Mouse (Mus musculus) gastrocnemius, adult 18-20 months (tissue): ENCODE results near the gene Rec114. TPM values are rescaled to one million over a fixed set of nuclear protein-coding genes. Genes with fewer than 3 reads are reported as not detected.

Experiments used
- DNase-seq: peaks from one replicate; pipeline ENCODE4 v3.0.0; 2021; ENCODE audit warnings: low spot score
- total RNA-seq, 2 experiments: library from RNA; stranded (reverse); gene quantifications; 2 replicates each; pipeline ENCODE4 v1.2.3; 2021

Gene Rec114
- total RNA-seq, 2 experiments from 2014 or later: 0.26 TPM; not detected in 1

GRCm38 (mm10) chr9:58718964-58719363, 24.8 kb downstream of the Rec114 start:
- DNase-seq: no peak

DNA sequence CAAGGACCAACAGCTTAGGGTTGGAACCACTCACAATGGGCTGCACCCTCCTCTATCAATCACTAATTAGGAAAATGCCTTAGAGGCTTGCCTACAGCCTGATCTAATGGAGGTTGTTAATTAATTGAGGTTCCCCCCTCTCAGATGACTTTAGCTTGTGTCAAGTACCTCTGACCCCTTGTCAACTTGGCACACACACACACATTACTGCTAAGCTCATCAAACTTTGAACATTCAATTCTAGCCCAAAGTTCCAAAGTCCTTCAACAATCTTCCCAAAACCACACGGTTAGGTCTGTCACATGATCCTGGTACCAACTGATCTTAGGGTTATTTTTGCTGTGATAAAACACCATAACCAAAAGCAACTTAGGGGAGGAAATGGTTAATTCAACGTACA, 26.9 kb downstream of the Rec114 start:
- DNase-seq: no peak

DNA sequence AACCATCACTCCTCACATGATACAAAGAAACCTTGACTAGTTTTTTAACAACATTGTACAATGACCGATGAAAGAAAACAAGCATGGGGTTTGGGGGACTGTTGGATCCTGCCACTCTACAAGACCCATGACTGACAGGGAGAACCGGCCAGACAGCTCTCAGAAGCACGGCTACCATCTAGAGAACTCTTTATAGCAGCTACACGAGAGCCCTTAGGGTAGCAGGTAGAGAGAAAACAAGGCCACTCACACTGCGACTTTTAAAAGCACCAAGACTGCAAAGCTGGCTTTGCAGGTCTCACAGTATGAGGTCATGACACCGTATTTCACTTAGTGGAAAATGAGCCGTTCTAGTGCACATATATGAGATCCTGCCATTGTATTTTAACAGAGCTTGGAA, 33.1 kb downstream of the Rec114 start:
- DNase-seq: no peak

- DNase-seq: peak; percentile 59
These were observed 33.8 kb downstream of the Rec114 start for GRCm38 (mm10) chr9:58709939-58710338.

DNA sequence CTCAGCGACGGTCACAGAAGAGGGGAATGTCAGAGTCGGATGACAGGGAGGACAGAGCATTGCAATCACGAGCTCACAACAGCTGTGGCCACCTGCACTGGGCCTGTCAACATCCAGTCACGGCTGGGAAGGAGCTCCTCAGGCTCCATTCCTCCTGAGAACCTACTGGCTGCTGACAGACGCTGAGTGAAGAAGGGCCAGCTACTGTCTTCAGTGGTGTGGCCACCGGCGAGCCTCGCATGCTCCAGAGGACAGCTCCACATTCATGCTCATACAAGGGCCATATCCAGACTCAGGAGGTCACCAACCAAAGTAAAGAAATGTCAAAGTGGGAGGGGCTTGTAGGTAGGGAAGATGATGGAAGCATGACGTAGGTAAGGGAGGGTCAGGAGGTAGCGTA, 36.0 kb downstream of the Rec114 start:
- DNase-seq: no peak

DNA sequence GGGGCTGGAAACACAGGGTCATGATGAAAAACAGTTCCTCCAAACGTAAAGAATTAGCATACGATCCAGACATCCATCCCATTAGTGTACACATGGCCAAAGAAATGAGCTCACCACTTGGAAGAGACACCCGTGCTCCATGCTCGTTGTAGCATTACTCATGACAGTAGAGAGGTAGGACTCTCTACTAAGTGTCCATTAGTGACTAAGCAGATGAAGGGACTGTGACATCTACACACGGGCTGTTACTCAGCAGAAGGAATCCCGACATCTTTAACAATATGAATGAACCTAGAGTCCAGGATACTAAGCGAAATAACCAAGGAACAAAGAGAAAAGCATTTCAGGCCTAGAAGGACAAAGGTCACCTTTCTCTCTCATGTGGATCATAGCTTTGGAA, 37.7 kb downstream of the Rec114 start:
- DNase-seq: no peak

- no peak for DNase-seq
These were observed 40.0 kb downstream of the Rec114 start for GRCm38 (mm10) chr9:58703766-58704165.

DNA sequence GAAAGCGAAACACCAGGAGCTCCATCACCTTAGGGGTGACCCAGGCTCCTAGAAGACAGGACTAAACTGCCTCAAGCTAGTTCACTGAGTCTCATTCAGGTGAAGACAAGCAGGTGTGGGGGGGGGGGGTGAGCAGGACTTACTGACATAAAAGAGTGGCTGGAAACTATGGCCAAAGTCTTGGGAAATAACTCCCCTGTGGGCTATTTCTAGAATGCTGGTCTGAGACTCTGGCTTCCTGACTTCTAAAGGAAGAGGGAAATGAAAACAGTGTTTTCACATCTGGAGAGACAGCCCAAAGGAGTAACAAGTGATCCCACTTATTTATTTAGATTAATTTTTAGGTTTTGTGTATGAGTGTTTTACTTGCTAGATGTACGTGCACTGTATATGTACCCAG, 42.0 kb downstream of the Rec114 start:
- DNase-seq: peak; percentile 24

DNA sequence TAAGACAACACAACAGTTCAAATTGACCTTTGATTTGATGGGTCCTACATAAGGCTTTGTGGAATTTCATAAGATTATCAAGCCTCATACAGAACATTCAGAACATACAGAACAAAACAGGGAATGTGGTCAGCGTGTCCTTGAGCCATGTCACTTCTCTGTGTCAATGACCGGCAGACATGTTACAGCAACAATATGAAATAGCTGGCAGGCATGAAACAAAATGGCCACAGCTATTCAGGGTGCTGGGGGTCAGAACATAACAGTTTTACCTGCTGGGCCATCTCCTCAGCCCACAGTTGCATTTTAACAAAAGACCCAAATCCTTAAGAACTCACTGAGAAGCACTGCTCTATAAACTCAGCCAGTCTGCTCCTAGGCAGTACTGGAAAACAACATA, 45.3 kb downstream of the Rec114 start:
- DNase-seq: no peak

DNA sequence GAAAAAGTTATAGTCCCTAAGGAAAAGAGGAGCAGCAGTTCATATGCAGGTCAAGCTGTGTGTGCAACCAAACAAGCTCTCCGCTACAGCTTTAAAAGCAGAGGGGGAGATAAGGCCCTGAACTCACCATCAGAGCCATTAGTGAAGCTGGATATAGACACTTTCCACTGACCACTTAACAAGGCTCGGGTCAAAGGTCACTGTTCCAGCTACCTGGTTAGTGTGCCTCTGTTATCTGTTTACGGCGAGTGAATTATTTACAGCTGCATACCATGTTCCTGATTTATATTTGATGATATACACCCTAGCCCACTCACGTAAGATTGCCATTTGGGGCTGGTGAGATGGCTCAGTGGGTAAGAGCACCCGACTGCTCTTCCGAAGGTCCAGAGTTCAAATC, 52.3 kb downstream of the Rec114 start:
- no peak for DNase-seq

GRCm38 (mm10) chr9:58690701-58691100, 53.1 kb downstream of the Rec114 start:
- no peak for DNase-seq

GRCm38 (mm10) chr9:58688076-58688475, 55.7 kb downstream of the Rec114 start:
- no peak for DNase-seq

GRCm38 (mm10) chr9:58685290-58685689, 58.5 kb downstream of the Rec114 start:
- DNase-seq: no peak

DNA sequence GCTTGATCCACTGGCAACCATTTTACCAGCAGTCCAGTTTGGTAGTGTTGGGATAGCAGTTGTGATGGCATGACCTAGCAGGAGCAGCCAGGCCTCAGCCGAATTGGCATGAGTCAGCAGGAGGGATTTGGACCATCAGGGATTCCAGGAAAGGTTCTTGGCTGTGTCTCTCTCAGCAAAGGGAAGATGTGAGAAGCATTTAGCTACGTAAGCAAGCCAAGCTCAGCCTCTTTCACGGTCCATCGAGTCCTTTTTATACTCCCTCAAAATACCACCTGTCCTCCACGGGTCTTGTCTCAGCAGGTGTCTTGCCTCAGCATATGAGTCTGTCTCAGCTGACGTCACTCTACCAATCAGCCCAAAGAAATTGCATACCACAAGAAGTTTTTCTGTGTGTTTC, 60.4 kb downstream of the Rec114 start:
- DNase-seq: no peak

- no peak for DNase-seq
These were observed 61.7 kb downstream of the Rec114 start for GRCm38 (mm10) chr9:58682106-58682505.

GRCm38 (mm10) chr9:58681411-58681810, 62.4 kb downstream of the Rec114 start:
- no peak for DNase-seq

- no peak for DNase-seq
These were observed 68.4 kb downstream of the Rec114 start for GRCm38 (mm10) chr9:58675371-58675770.

GRCm38 (mm10) chr9:58674736-58675135, 69.0 kb downstream of the Rec114 start:
- no peak for DNase-seq

- DNase-seq: peak; percentile 72
These were observed 71.3 kb downstream of the Rec114 start for GRCm38 (mm10) chr9:58672474-58672873.

- DNase-seq: no peak
These were observed 73.9 kb downstream of the Rec114 start for GRCm38 (mm10) chr9:58669819-58670218.

- DNase-seq: no peak
These were observed 74.7 kb downstream of the Rec114 start for GRCm38 (mm10) chr9:58669071-58669470.

DNA sequence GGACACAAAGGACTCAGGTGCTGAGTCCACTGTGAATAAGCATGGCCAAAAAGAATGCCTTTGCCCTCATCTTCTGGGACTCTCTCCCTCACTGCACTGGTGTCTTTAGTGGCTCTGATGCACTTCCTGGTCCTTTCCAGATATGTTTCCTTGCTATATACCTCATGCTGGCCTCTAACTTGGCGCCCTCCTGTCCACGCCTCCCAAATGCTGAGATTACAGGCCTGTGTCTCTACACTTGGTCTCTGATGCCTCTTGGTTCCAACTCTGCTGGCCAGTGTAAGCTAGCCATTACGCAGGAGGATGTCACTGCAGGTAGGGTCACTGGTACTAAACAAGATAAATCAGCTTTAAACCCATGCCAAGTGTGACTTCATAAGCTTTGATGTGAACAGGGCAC, 75.6 kb downstream of the Rec114 start:
- no peak for DNase-seq

- no peak for DNase-seq
These were observed 76.5 kb downstream of the Rec114 start for GRCm38 (mm10) chr9:58667244-58667643.

DNA sequence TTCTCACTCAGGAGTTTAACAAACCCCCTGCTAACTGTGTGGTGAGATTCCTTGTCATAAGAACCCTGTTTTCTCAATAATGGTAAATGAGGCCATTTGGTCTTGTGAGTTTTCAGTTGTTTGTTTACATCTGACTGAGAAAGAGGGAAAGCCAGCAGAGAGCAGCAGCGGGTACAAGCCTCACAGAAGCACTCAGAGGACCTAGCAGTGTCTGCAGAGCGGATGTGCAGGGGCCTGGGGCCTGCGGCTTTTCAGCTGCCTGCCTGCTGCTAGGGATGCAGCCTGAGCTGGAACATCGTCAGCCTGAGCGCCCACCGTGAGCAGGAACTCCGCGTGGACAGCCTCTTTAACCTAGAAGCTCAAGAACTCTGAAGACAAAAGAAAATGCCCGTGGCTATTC, 77.6 kb downstream of the Rec114 start:
- no peak for DNase-seq

DNA sequence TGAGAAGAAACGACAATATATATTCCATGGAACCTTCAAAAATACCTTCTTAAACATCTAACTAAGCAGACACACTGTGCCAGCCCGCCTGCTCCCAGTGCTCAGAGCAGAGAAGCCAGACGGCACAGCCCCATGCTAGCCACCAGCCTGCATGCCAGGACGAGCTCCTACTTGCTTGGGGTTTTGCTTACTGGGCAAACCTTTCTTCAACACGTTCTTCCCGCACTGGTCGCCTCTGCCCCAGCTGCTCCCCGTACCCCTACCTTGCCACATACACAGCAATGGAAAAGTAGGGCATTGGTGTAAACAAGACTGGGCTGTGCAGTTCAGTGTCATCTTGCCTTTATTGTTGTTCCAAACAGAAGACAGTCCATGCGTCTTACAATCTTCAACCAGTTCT, 78.3 kb downstream of the Rec114 start:
- DNase-seq: no peak
